Mouse (Mus musculus) mouse embryonic stem cell (cell line): Measurements from ENCODE around the gene Gm6356.
"Not testable (repeated sequence)": the region's sequence is repeated elsewhere in the genome, so short reads cannot be mapped to it uniquely, and the experiment has no call there.

Experiments used
- in situ Hi-C, 2 experiments: fragments of 300-500 bp; cut with MboI; formaldehyde crosslinking; loops; 1 replicate in 1 of 2; 3 replicates in 1 of 2; pipeline ENCODE4 v1.14.3; 2019 to 2020; ENCODE audit warnings: low sequenced_read_pairs in 2 of 2, low pct_unique_long_range_greater_than_20kb in 1 of 2, mixed read lengths in 1 of 2; ENCODE audit not compliant: unreplicated experiment in 1 of 2

Gm6356 gene

DNA sequence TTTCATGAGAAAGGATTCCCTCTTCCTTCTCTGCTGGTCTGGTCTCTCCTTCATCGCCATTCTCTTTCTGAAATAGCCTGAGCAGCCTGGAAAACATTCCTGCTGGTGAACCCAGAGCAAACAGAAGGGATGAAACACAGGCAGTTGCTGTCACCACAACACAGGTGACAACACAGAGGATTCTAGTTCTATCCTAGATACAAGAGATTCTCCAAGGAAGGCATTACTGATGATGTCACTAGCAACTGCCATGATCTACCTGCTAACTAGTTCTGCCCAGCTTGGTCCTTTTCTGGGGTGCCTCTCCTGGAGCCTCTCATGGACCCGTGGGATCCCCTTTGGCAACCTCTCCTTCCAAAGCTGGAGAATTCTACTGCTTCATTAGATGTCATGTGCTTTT, at the start of gene Gm6356:
TSS of gene Gm6356 (minus strand) at position 101 of the 400 bp plus-strand sequence.
- in situ Hi-C loops, result not testable (repeated sequence)
